Mouse (Mus musculus) midbrain, embryonic 15.5 days (tissue): ENCODE measurements around the gene Ehmt2. TPM values are rescaled to one million over a fixed set of nuclear protein-coding genes. Genes with fewer than 3 reads are reported as not detected.
"Not testable (repeated sequence)": the region's sequence is repeated elsewhere in the genome, so short reads cannot be mapped to it uniquely, and the experiment has no call there.

Experiments used
- ATAC-seq: fragments of 200-750 bp; cut with Nextera tagmentation; replicated peaks from 2 replicates; pipeline ENCODE4 v1.8.0; 2017; ENCODE audit warnings: moderate TSS enrichment
- H3K27ac ChIP-seq: fragments of 300-500 bp; sonication (generic); 2 replicates; pipeline ENCODE4 v1.5.1; 2015; ENCODE audit warnings: mild to moderate bottlenecking, inconsistent platforms
- H3K27me3 ChIP-seq: fragments of 300-500 bp; sonication (generic); replicated peaks from 2 replicates; pipeline ENCODE4 v1.6.1; 2015; ENCODE audit warnings: inconsistent platforms
- H3K36me3 ChIP-seq: fragments of 300-500 bp; sonication (generic); replicated peaks from 2 replicates; pipeline ENCODE4 v1.6.1; 2015; ENCODE audit warnings: inconsistent platforms
- H3K4me1 ChIP-seq: fragments of 300-500 bp; sonication (generic); 2 replicates; pipeline ENCODE4 v1.6.1; 2015; ENCODE audit warnings: inconsistent platforms
- H3K4me2 ChIP-seq: fragments of 300-500 bp; sonication (generic); 2 replicates; pipeline ENCODE4 v1.6.1; 2015; ENCODE audit warnings: inconsistent platforms, mild to moderate bottlenecking, moderate library complexity
- H3K4me3 ChIP-seq: fragments of 300-500 bp; sonication (generic); 2 replicates; pipeline ENCODE4 v1.5.1; 2015; ENCODE audit warnings: mild to moderate bottlenecking, inconsistent platforms
- H3K9ac ChIP-seq: fragments of 300-500 bp; sonication (generic); 2 replicates; pipeline ENCODE4 v1.6.1; 2015; ENCODE audit warnings: mild to moderate bottlenecking, inconsistent platforms
- H3K9me3 ChIP-seq: fragments of 300-500 bp; sonication (generic); 2 replicates; pipeline ENCODE4 v1.6.1; 2016; ENCODE audit warnings: inconsistent platforms
- WGBS: fragments of 180-500 bp; shearing (Covaris S2); methylation state at CpG from one replicate; pipeline ENCODE4 v1.1.7; 2015; ENCODE audit warnings: mixed read lengths; 5-methylcytosine and 5-hydroxymethylcytosine counted together
- polyA plus RNA-seq: library from polyadenylated mRNA; unstranded; fragments of >200 nt; fragmentation: Nextera tagmentation; extraction: Ambion mirVana; gene quantifications from 2 replicates; pipeline ENCODE4 v1.2.1, GENCODE M21; 2015

The Ehmt2 gene
- polyA plus RNA-seq, 1 experiment from 2014 or later, result 119 TPM

GRCm38 (mm10) chr17:34894801-34895530 lies 3.3 kb upstream of the Ehmt2 start:
- Histone ChIP-seq H3K27ac (peak overlapping the region; percentile 95), H3K9ac (peak overlapping the region; percentile 92), H3K36me3 (0 out of 2 replicates have a peak, but pooled peaks cover 3% of the 10 kb centered on the region), H3K4me1 (peaks cover 42% of the 10 kb centered on the region), H3K4me3 (peak overlapping the region; percentile 81), H3K9me3 (no peaks in the 10 kb centered on the region), H3K4me2 (peak overlapping the region; percentile 91), H3K27me3 (no peaks in the 10 kb centered on the region)
- ATAC-seq, result peak; percentile 57
- WGBS, result 4% methylated on average over 51 of the region's 51 CpGs

GRCm38 (mm10) chr17:34895724-34896123 lies 2.5 kb upstream of the Ehmt2 start:
- Histone ChIP-seq H3K27ac (peak overlapping the region; percentile 95), H3K9me3 (no peaks in the 10 kb centered on the region), H3K27me3 (no peaks in the 10 kb centered on the region), H3K4me2 (peak overlapping the region; percentile 91), H3K4me1 (peaks cover 50% of the 10 kb centered on the region), H3K4me3 (peak overlapping the region; percentile 81), H3K36me3 (0 out of 2 replicates have a peak, but pooled peaks cover 3% of the 10 kb centered on the region), H3K9ac (peak overlapping the region; percentile 92)
- no peak for ATAC-seq
- 89% methylated on average over 15 of the region's 15 CpGs for WGBS

GRCm38 (mm10) chr17:34896366-34896765 lies 1.9 kb upstream of the Ehmt2 start:
- Histone ChIP-seq H3K27me3 (no peaks in the 10 kb centered on the region), H3K4me1 (peaks cover 56% of the 10 kb centered on the region), H3K27ac (peak overlapping the region; percentile 95), H3K9ac (no peak overlapping the region), H3K36me3 (0 out of 2 replicates have a peak, but pooled peaks cover 3% of the 10 kb centered on the region), H3K9me3 (no peaks in the 10 kb centered on the region), H3K4me3 (peak overlapping the region; percentile 81), H3K4me2 (peak overlapping the region; percentile 91)
- no peak for ATAC-seq
- whole genome bisulfite sequencing, result 81% methylated on average over 17 of the region's 17 CpGs

- no peak for ATAC-seq
- Histone ChIP-seq H3K9me3 (no peaks in the 10 kb centered on the region), H3K4me3 (peak overlapping the region; percentile 93), H3K27me3 (no peaks in the 10 kb centered on the region), H3K36me3 (0 out of 2 replicates have a peak, but pooled peaks cover 3% of the 10 kb centered on the region), H3K4me2 (peak overlapping the region; percentile 91), H3K9ac (peak overlapping the region; percentile 97), H3K4me1 (peaks cover 56% of the 10 kb centered on the region), H3K27ac (peak overlapping the region; percentile 97)
- 21% methylated on average over 10 of the region's 10 CpGs for WGBS
These were observed 703 bp upstream of the Ehmt2 start for GRCm38 (mm10) chr17:34897373-34898159.

DNA sequence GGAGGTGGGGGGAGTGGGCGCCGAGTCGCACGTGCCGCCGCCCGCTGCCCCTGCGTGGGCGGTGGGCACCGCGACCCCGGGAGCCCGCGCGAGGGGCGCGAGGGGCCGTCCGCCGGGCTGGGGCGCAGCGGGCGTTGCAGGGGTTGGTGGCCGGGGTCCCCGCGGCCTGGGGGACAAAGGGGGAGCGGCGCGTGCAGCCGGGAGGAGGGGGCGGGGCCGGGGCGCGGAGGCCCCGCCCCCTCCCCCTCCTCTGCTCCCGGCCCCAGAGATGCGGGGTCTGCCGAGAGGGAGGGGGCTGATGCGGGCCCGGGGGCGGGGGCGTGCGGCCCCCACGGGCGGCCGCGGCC lies 410 bp downstream of the Ehmt2 start:
- ATAC-seq, result no peak
- peaks cover 51% of the 10 kb centered on the region for H3K4me1 ChIP-seq
- 0 out of 2 replicates have a peak, but pooled peaks cover 3% of the 10 kb centered on the region for H3K36me3 ChIP-seq
- peak overlapping the region; percentile 91 for H3K4me2 ChIP-seq
- peak overlapping the region; percentile 93 for H3K4me3 ChIP-seq
- H3K9me3 ChIP-seq, result no peaks in the 10 kb centered on the region
- WGBS, result 7% methylated on average over 3 of the region's 47 CpGs
- H3K27me3 ChIP-seq, result no peaks in the 10 kb centered on the region
- H3K27ac ChIP-seq, result peak overlapping the region; percentile 97
- H3K9ac ChIP-seq, result peak overlapping the region; percentile 97

DNA sequence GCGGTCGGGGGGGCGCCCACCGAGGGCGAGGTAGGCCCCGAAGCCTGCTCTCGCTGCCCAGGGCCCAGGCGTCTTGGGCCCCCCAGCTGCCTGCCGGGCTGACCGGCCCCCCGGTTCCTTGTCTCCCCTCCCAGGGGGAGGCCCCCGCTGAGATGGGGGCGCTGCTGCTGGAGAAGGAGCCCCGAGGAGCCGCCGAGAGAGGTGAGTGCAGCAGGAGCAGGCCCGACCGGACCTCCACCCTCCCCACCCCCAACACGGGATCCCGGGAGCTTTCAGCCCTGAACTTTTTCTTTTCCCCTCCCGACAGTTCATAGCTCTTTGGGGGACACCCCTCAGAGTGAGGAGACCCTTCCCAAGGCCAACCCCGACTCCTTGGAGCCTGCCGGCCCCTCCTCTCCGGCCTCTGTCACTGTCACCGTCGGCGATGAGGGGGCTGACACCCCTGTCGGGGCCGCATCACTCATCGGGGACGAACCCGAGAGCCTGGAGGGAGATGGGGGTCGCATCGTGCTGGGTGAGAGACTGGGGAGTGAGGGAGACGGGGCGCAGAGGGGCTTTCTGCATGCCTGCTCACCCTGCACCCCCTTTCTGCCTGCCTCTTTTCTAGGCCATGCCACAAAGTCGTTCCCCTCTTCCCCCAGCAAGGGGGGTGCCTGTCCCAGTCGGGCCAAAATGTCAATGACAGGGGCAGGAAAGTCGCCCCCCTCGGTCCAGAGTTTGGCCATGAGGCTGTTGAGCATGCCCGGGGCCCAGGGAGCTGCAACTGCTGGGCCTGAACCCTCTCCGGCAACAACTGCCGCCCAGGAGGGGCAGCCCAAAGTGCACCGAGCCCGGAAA lies 1.0 kb downstream of the Ehmt2 start:
- Histone ChIP-seq H3K27ac (peak overlapping the region; percentile 97), H3K9ac (peak overlapping the region; percentile 97), H3K27me3 (no peaks in the 10 kb centered on the region), H3K4me3 (peak overlapping the region; percentile 93), H3K4me1 (peaks cover 48% of the 10 kb centered on the region), H3K36me3 (0 out of 2 replicates have a peak, but pooled peaks cover 3% of the 10 kb centered on the region), H3K4me2 (peak overlapping the region; percentile 91), H3K9me3 (no peaks in the 10 kb centered on the region)
- under 1% methylated on average over 36 of the region's 45 CpGs for WGBS
- ATAC-seq, result no peak

DNA sequence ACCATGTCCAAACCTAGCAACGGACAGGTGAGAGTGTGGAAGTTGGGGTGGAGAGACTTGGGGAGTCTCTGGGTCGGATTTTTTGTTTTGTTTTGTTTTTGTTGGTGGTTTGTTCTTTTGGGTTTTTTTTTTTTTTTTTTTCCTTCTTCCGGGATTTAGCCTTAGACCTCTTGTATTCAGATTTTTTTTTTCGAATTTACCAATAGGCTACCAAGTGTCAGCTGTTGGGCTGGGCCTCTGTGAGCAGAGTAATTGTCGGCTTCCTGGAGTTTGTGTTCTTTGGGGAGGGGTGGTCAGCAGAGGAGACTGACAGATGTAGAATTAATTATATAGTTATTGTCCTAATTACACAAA lies 1.6 kb downstream of the Ehmt2 start:
- no peak for ATAC-seq
- H3K4me3 ChIP-seq, result peak overlapping the region; percentile 93
- WGBS, result 3% methylated on average over 5 of the region's 5 CpGs
- peak overlapping the region; percentile 97; the same call in 1 of the 2 replicates for H3K27ac ChIP-seq
- no peaks in the 10 kb centered on the region for H3K9me3 ChIP-seq
- peak overlapping the region; percentile 91 for H3K4me2 ChIP-seq
- peak overlapping the region; percentile 97 for H3K9ac ChIP-seq
- peaks cover 7% of the 10 kb centered on the region for H3K36me3 ChIP-seq
- peaks cover 48% of the 10 kb centered on the region for H3K4me1 ChIP-seq
- H3K27me3 ChIP-seq, result no peaks in the 10 kb centered on the region

GRCm38 (mm10) chr17:34900826-34901225 lies 2.6 kb downstream of the Ehmt2 start:
- peaks cover 17% of the 10 kb centered on the region for H3K36me3 ChIP-seq

DNA sequence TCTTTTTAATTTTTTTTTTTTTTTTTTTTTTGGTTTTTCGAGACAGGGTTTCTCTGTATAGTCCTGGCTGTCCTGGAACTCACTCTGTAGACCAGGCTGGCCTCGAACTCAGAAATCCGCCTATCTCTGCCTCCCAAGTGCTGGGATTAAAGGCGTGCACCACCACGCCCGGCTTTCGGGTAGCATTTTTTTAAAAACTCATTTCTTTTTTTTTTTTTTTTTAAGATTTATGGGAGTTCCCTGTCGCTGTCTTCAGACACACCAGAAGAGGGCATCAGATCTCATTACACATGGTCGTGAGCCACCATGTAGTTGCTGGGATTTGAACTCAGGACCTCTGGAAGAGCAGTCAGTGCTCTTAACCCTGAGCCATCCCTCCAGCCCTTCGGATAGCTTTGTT lies 3.7 kb downstream of the Ehmt2 start:
- H3K9me3 ChIP-seq, H3K27ac ChIP-seq, H3K9ac ChIP-seq, H3K27me3 ChIP-seq, H3K4me3 ChIP-seq, H3K4me2 ChIP-seq, ATAC-seq: not testable (repeated sequence)
- WGBS, result 91% methylated on average over 9 of the region's 10 CpGs
- peaks cover 25% of the 10 kb centered on the region for H3K36me3 ChIP-seq
- peaks cover 31% of the 10 kb centered on the region for H3K4me1 ChIP-seq

More at GRCm38 (mm10) chr17:34900826-34901225, 2.6 kb downstream of the Ehmt2 start:
- not testable (repeated sequence) for ATAC-seq, H3K9me3 ChIP-seq, H3K27ac ChIP-seq, H3K9ac ChIP-seq, H3K27me3 ChIP-seq
- Histone ChIP-seq H3K4me3 (peak overlapping the region; percentile 93; the same call in 1 of the 2 replicates), H3K4me2 (peak overlapping the region; percentile 91; the same call in 1 of the 2 replicates), H3K4me1 (peaks cover 42% of the 10 kb centered on the region)

GRCm38 (mm10) chr17:34902895-34903294 lies 4.6 kb downstream of the Ehmt2 start:
- ATAC-seq, result no peak
- no peaks in the 10 kb centered on the region for H3K9me3 ChIP-seq
- H3K9ac ChIP-seq, result no peak overlapping the region
- H3K36me3 ChIP-seq, result peaks cover 35% of the 10 kb centered on the region
- no peak overlapping the region for H3K4me3 ChIP-seq
- 91% methylated on average over 9 of the region's 9 CpGs for WGBS
- H3K4me2 ChIP-seq, result no peak overlapping the region
- no peak overlapping the region for H3K27ac ChIP-seq
- H3K4me1 ChIP-seq, result peaks cover 21% of the 10 kb centered on the region
- H3K27me3 ChIP-seq, result no peaks in the 10 kb centered on the region

DNA sequence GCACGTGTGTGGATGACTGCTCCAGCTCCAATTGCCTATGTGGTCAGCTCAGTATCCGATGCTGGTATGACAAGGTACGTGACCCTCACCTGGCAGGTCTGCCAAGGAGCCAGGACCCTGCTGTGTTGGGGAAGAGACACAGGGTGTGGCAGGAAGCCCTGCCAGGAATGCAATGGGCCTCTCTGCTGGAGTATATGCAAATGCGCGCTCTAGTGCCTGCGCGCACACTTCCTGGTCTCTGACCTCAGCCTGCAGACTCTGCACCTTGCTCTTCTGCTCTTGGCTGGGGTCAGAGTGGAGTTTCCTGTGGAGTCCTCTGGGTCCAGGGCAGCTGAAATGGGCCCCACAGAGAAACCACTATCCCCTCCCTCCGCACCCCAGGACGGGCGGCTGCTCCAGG lies 12.7 kb downstream of the Ehmt2 start:
- peaks cover 79% of the 10 kb centered on the region for H3K36me3 ChIP-seq
- no peak overlapping the region for H3K27ac ChIP-seq
- no peak for ATAC-seq
- 92% methylated on average over 10 of the region's 10 CpGs for WGBS
- H3K9me3 ChIP-seq, result no peaks in the 10 kb centered on the region
- no peak overlapping the region for H3K4me3 ChIP-seq
- no peaks in the 10 kb centered on the region for H3K4me1 ChIP-seq
- H3K27me3 ChIP-seq, result no peaks in the 10 kb centered on the region
- no peak overlapping the region for H3K9ac ChIP-seq
- H3K4me2 ChIP-seq, result no peak overlapping the region

- H3K4me1 ChIP-seq, result no peaks in the 10 kb centered on the region
- peak; percentile 64 for ATAC-seq
- H3K9ac ChIP-seq, result no peak overlapping the region
- H3K27me3 ChIP-seq, result no peaks in the 10 kb centered on the region
- H3K4me3 ChIP-seq, result no peak overlapping the region
- 41% methylated on average over 5 of the region's 5 CpGs for WGBS
- H3K27ac ChIP-seq, result no peak overlapping the region
- H3K4me2 ChIP-seq, result no peak overlapping the region
- no peaks in the 10 kb centered on the region for H3K9me3 ChIP-seq
- H3K36me3 ChIP-seq, result peaks cover 69% of the 10 kb centered on the region
These were observed 13.7 kb downstream of the Ehmt2 start for GRCm38 (mm10) chr17:34911945-34912351.
